Mouse (Mus musculus) liver, embryonic 14.5 days (tissue): ENCODE data around the gene Rab6a. TPM values are rescaled to one million over a fixed set of nuclear protein-coding genes. Genes with fewer than 3 reads are reported as not detected.
"Not testable (repeated sequence)": the region's sequence is repeated elsewhere in the genome, so short reads cannot be mapped to it uniquely, and the experiment has no call there.

Experiments
- ATAC-seq: fragments of 200-750 bp; cut with Nextera tagmentation; 2 replicates; pipeline ENCODE4 v1.8.0; 2017; ENCODE audit warnings: moderate number of reproducible peaks, mild to moderate bottlenecking, moderate library complexity; ENCODE audit not compliant: insufficient read depth
- DNase-seq, 3 experiments: peaks; one replicate each; pipeline ENCODE4 v3.0.0-alpha.2; 2012 to 2013; ENCODE audit warnings: low read depth in 3 of 3, low spot score in 3 of 3
- H3K27ac ChIP-seq: fragments of 300-500 bp; sonication (generic); 2 replicates; pipeline ENCODE4 v1.5.1; 2014; ENCODE audit warnings: moderate library complexity, mild to moderate bottlenecking, control low read depth, inconsistent platforms
- H3K27me3 ChIP-seq: fragments of 300-500 bp; sonication (generic); 2 replicates; pipeline ENCODE4 v1.6.1; 2014; ENCODE audit warnings: mild to moderate bottlenecking, low read length, moderate library complexity; ENCODE audit not compliant: control insufficient read depth, insufficient read depth
- H3K36me3 ChIP-seq: fragments of 300-500 bp; sonication (generic); replicated peaks from 2 replicates; pipeline ENCODE4 v1.6.1; 2014; ENCODE audit warnings: low read depth; ENCODE audit not compliant: control insufficient read depth, insufficient read depth
- H3K4me1 ChIP-seq, 2 experiments: fragments of 200-500 bp in 1 of 2; fragments of 300-500 bp in 1 of 2; sonication (generic) in 1 of 2; replicated peaks; 2 replicates each; pipeline ENCODE4 v1.6.1; 2012 to 2014; ENCODE audit warnings: antibody characterized with exemption in 1 of 2, inconsistent platforms in 1 of 2, low read length in 1 of 2; ENCODE audit not compliant: control insufficient read depth in 2 of 2, insufficient read depth in 2 of 2
- H3K4me2 ChIP-seq: fragments of 300-500 bp; sonication (generic); 2 replicates; pipeline ENCODE4 v1.6.1; 2014; ENCODE audit warnings: low read depth, mild to moderate bottlenecking, control low read depth, moderate library complexity
- H3K4me3 ChIP-seq, 2 experiments: fragments of 200-500 bp in 1 of 2; fragments of 300-500 bp in 1 of 2; sonication (generic) in 1 of 2; 2 replicates each; pipeline ENCODE4 v1.5.1; 2012 to 2014; ENCODE audit warnings: low read depth in 2 of 2, low read length in 2 of 2, mild to moderate bottlenecking in 2 of 2, control low read depth in 1 of 2, inconsistent platforms in 1 of 2, moderate library complexity in 1 of 2; ENCODE audit not compliant: insufficient read depth in 1 of 2
- H3K9ac ChIP-seq: fragments of 300-500 bp; sonication (generic); replicated peaks from 2 replicates; pipeline ENCODE4 v1.6.1; 2014; ENCODE audit warnings: mild to moderate bottlenecking, control low read depth, moderate library complexity
- H3K9me3 ChIP-seq: fragments of 300-500 bp; sonication (generic); 2 replicates; pipeline ENCODE4 v1.6.1; 2016; ENCODE audit warnings: low read length, mixed read lengths; ENCODE audit not compliant: control insufficient read depth
- CTCF ChIP-seq: IDR thresholded peaks from 2 replicates; pipeline ENCODE4 v1.5.1; 2016; ENCODE audit warnings: antibody characterized with exemption, low read depth, control low read depth
- EP300 ChIP-seq: IDR thresholded peaks from 2 replicates; pipeline ENCODE4 v1.6.1; 2016; ENCODE audit warnings: antibody characterized with exemption, low read depth
- WGBS: fragments of 180-500 bp; shearing (Covaris S2); extraction: QIAGEN DNeasy Blood & Tissue Kit; methylation state at CpG from one replicate; pipeline ENCODE4 v1.1.7; 2014; ENCODE audit not compliant: insufficient replicate concordance; 5-methylcytosine and 5-hydroxymethylcytosine counted together
- polyA plus RNA-seq, 2 experiments: library from polyadenylated mRNA; depleted of rRNA in 1 of 2; stranded (reverse) in 1 of 2; unstranded in 1 of 2; fragments of >200 nt; fragmentation: Nextera tagmentation in 1 of 2; extraction: Ambion mirVana in 1 of 2; gene quantifications; 2 replicates each; pipeline versions ENCODE4 v1.2.1 to v1.2.3; 2012 to 2014

Gene Rab6a
- polyA plus RNA-seq (2012; rRNA removed) (17.0 and 24.3 TPM in 2 replicates), polyA plus RNA-seq (2014; fragmentation: Nextera tagmentation; extraction: Ambion mirVana) (39.8 and 43.9 TPM in 2 replicates)

- ATAC-seq (peak; percentile 92), DNase-seq (peak; percentile 99)
- Histone ChIP-seq H3K4me1 (peaks cover 6 to 8% of the 10 kb centered on the region in 2 experiments), H3K27me3 (no peaks in the 10 kb centered on the region), H3K4me2 (peak within 1 kb of the TSS; percentile 91), H3K27ac (peak within 1 kb of the TSS; percentile 96), H3K4me3 (peak within 1 kb of the TSS; percentile 71 to 77), H3K36me3 (no peaks in the 10 kb centered on the region), H3K9me3 (no peaks in the 10 kb centered on the region), H3K9ac (peak within 1 kb of the TSS; percentile 83)
- TF ChIP-seq CTCF (peak; percentile 50), EP300 (0 out of 2 replicates have a peak, but pooled peaks have one; percentile 36)
- WGBS = under 1% methylated on average over 103 of the region's 105 CpGs
These were observed at the start of gene Rab6a for GRCm38 (mm10) chr7:100607214-100608129. Rab6a (plus strand) TSS chr7:100607410.

- peak in 2 of 3 experiments; percentile 40 to 50 for DNase-seq
- H3K27ac ChIP-seq = peak overlapping the region; percentile 2; the same call in 1 of the 2 replicates
- no peaks in the 10 kb centered on the region for H3K27me3 ChIP-seq
- H3K9ac ChIP-seq = peak overlapping the region; percentile 29; the same call in 1 of the 2 replicates
- ATAC-seq = peak; percentile 89
- no peaks in the 10 kb centered on the region for H3K9me3 ChIP-seq
- no peak overlapping the region for H3K4me3 ChIP-seq
- H3K36me3 ChIP-seq = no peaks in the 10 kb centered on the region
- peak overlapping the region; percentile 36 for H3K4me2 ChIP-seq
- peaks cover 21 to 23% of the 10 kb centered on the region in 2 experiments for H3K4me1 ChIP-seq
- TF ChIP-seq EP300 = peak; percentile 78
- TF ChIP-seq CTCF = no peak
- 31% methylated on average over 4 of the region's 4 CpGs for WGBS
These were observed 47.9 kb upstream of the Rab6a start for GRCm38 (mm10) chr7:100559331-100559730.

GRCm38 (mm10) chr7:100561861-100562587, 45.2 kb upstream of the Rab6a start:
- no peak for DNase-seq
- Histone ChIP-seq H3K4me1 (peaks cover 11 to 17% of the 10 kb centered on the region in 2 experiments), H3K9ac (no peak overlapping the region), H3K4me3 (no peak overlapping the region), H3K36me3 (no peaks in the 10 kb centered on the region), H3K27me3 (no peaks in the 10 kb centered on the region), H3K27ac (no peak overlapping the region), H3K9me3 (no peaks in the 10 kb centered on the region), H3K4me2 (no peak overlapping the region)
- 75% methylated on average over 11 of the region's 11 CpGs for WGBS
- ATAC-seq = no peak
- TF ChIP-seq EP300 (no peak), CTCF (no peak)

GRCm38 (mm10) chr7:100567238-100567637, 40.0 kb upstream of the Rab6a start:
- TF ChIP-seq CTCF = peak; percentile 58
- H3K27me3 ChIP-seq, H3K9ac ChIP-seq, H3K27ac ChIP-seq, H3K9me3 ChIP-seq, H3K36me3 ChIP-seq, ATAC-seq, H3K4me2 ChIP-seq, DNase-seq, H3K4me3 ChIP-seq: not testable (repeated sequence)
- WGBS = 82% methylated on average over 5 of the region's 5 CpGs
- peaks cover 25 to 30% of the 10 kb centered on the region in 2 experiments for H3K4me1 ChIP-seq

GRCm38 (mm10) chr7:100569907-100570306, 37.3 kb upstream of the Rab6a start:
- Histone ChIP-seq H3K9ac (no peak overlapping the region; the same call in 1 of the 2 replicates), H3K4me3 (no peak overlapping the region), H3K27me3 (no peaks in the 10 kb centered on the region), H3K27ac (peak overlapping the region; percentile 76), H3K4me2 (peak overlapping the region; percentile 34), H3K9me3 (no peaks in the 10 kb centered on the region), H3K36me3 (no peaks in the 10 kb centered on the region; the same call in 1 of the 2 replicates), H3K4me1 (peaks cover 26 to 35% of the 10 kb centered on the region in 2 experiments)
- ATAC-seq (peak; percentile 42), DNase-seq (peak in 2 of 3 experiments; percentile 37 to 45)
- no peak for TF ChIP-seq CTCF
- TF ChIP-seq EP300 = 0 out of 2 replicates have a peak, but pooled peaks have one; percentile 16
